Mouse (Mus musculus) lung, postnatal 0 days (tissue): ENCODE data around the gene Cdh26. TPM values are rescaled to one million over a fixed set of nuclear protein-coding genes. Genes with fewer than 3 reads are reported as not detected.

ENCODE experiments used
- ATAC-seq: fragments of 200-750 bp; cut with Nextera tagmentation; 2 replicates; pipeline ENCODE4 v1.8.0; 2017; ENCODE audit warnings: moderate library complexity
- DNase-seq: peaks from one replicate; pipeline ENCODE4 v3.0.0-alpha.2; 2016; ENCODE audit warnings: low spot score
- H3K27ac ChIP-seq: fragments of 300-500 bp; sonication (generic); 2 replicates; pipeline ENCODE4 v1.5.1; 2014; ENCODE audit warnings: antibody characterized with exemption, mild to moderate bottlenecking, low read length, mixed read lengths
- H3K27me3 ChIP-seq: fragments of 300-500 bp; sonication (generic); replicated peaks from 2 replicates; pipeline ENCODE4 v1.6.1; 2014; ENCODE audit warnings: low read length, mixed read lengths; ENCODE audit not compliant: insufficient read depth
- H3K36me3 ChIP-seq: fragments of 300-500 bp; sonication (generic); 2 replicates; pipeline ENCODE4 v1.6.1; 2014; ENCODE audit warnings: low read length, mixed read lengths; ENCODE audit not compliant: insufficient read depth
- H3K4me1 ChIP-seq: fragments of 300-500 bp; sonication (generic); 2 replicates; pipeline ENCODE4 v1.6.1; 2014; ENCODE audit warnings: antibody characterized with exemption, low read depth, low read length, mixed read lengths; ENCODE audit not compliant: insufficient read depth
- H3K4me2 ChIP-seq: fragments of 300-500 bp; sonication (generic); replicated peaks from 2 replicates; pipeline ENCODE4 v1.6.1; 2014; ENCODE audit warnings: low read depth, mild to moderate bottlenecking, low read length, moderate library complexity, mixed read lengths
- H3K4me3 ChIP-seq: fragments of 300-500 bp; sonication (generic); 2 replicates; pipeline ENCODE4 v1.5.1; 2014; ENCODE audit warnings: low read depth, low read length
- H3K9ac ChIP-seq: fragments of 300-500 bp; sonication (generic); replicated peaks from 2 replicates; pipeline ENCODE4 v1.6.1; 2014; ENCODE audit warnings: low read depth, mild to moderate bottlenecking
- H3K9me3 ChIP-seq: fragments of 300-500 bp; sonication (generic); 2 replicates; pipeline ENCODE4 v1.6.1; 2016; ENCODE audit warnings: low read length, mixed read lengths
- CTCF ChIP-seq: IDR thresholded peaks from 2 replicates; pipeline ENCODE4 v1.5.1; 2016; ENCODE audit warnings: antibody characterized with exemption, mild to moderate bottlenecking
- EP300 ChIP-seq: IDR thresholded peaks from 2 replicates; pipeline ENCODE4 v1.6.1; 2016; ENCODE audit warnings: antibody characterized with exemption, mild to moderate bottlenecking, control low read depth
- WGBS: fragments of 180-500 bp; shearing (Covaris S2); extraction: QIAGEN DNeasy Blood & Tissue Kit; methylation state at CpG from one replicate; pipeline ENCODE4 v1.1.7; 2014; 5-methylcytosine and 5-hydroxymethylcytosine counted together
- polyA plus RNA-seq: library from polyadenylated mRNA; unstranded; fragments of >200 nt; fragmentation: Nextera tagmentation; extraction: Ambion mirVana; gene quantifications from 2 replicates; pipeline ENCODE4 v1.2.1, GENCODE M21; 2015

Cdh26 gene
- polyA plus RNA-seq, 1 experiment from 2014 or later, result 0.13 TPM

DNA sequence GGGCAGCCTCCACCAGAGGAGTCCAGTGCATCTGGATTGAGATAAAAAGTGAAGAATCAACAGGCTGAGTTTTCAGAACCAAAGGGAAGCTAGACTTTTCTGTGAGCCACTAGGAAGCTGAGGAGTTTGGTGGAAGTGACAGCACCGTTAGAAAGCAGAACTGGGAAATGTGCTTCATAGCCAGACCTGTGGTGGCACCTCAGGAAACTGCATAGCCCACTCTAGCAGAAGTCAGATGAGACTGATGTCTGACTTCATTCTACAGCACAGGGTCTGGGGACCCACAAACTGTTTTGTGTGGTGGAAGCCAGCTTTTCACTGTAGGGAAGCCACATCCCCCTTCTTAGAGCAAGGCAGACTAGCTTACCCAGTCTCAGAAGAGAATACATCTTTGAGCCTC, 67.6 kb downstream of the Cdh26 start:
- ATAC-seq (no peak; the same call in 1 of the 2 replicates), DNase-seq (no peak)
- TF ChIP-seq CTCF (no peak), EP300 (no peak)
- Histone ChIP-seq H3K27ac (no peak overlapping the region), H3K4me3 (no peak overlapping the region), H3K27me3 (no peaks in the 10 kb centered on the region), H3K9ac (no peak overlapping the region), H3K9me3 (no peaks in the 10 kb centered on the region), H3K4me2 (no peak overlapping the region), H3K4me1 (no peaks in the 10 kb centered on the region), H3K36me3 (no peaks in the 10 kb centered on the region)
- 47% methylated on average over 1 of the region's 1 CpGs for WGBS

DNA sequence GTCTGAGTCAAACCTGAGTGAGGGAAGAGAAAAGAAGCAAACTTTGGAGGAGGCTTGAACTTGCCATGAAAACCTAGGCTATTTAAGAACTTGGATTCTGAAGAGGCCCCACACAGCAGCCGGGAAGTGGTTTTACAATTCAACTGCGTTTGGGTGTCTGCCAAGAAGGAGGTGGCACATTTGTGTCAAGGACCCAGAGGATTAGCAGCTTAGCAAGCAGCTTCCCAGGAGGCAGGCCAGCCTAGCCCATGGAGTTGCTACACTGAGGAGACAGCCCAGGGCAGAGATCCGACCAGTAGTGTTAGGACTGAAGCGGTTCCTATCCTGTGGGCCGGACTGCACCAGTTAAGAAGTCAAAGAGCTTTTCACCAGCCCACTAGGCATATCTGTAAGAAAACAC, 68.1 kb downstream of the Cdh26 start:
- 21% methylated on average over 5 of the region's 5 CpGs for WGBS
- ATAC-seq, result peak; percentile 68
- TF ChIP-seq EP300 (no peak), CTCF (no peak)

DNA sequence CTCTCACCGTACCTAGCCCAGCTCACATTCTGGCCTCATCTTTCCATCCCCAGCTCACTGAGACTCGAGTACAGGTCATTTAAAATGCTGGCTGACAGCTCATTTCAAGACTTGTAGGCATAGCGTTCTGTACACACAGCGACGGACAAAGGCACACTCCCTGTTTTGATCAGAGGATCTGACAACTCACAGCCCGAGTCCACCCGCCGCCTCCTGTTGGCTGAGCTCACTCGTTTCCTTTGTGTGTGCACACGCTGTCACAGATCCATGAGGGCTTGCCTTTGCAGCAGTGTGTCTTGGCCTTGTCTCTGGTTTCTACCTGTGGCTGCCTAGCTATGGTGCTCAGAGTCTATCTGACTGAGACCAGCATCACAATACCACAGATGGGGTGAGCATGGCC, 72.1 kb downstream of the Cdh26 start:
- no peak for ATAC-seq

More for the DNA sequence above, 68.1 kb downstream of the Cdh26 start:
- H3K9me3 ChIP-seq, result no peaks in the 10 kb centered on the region
- DNase-seq, result peak; percentile 82
- H3K4me2 ChIP-seq, result no peak overlapping the region
- H3K4me1 ChIP-seq, result no peaks in the 10 kb centered on the region
- H3K36me3 ChIP-seq, result no peaks in the 10 kb centered on the region
- H3K27ac ChIP-seq, result no peak overlapping the region
- no peak overlapping the region for H3K4me3 ChIP-seq
- no peaks in the 10 kb centered on the region for H3K27me3 ChIP-seq
- H3K9ac ChIP-seq, result no peak overlapping the region

GRCm38 (mm10) chr2:178506056-178506455, 75.7 kb downstream of the Cdh26 start:
- Histone ChIP-seq H3K4me2 (no peak overlapping the region), H3K4me1 (no peaks in the 10 kb centered on the region), H3K9ac (no peak overlapping the region), H3K4me3 (no peak overlapping the region), H3K27ac (no peak overlapping the region), H3K27me3 (no peaks in the 10 kb centered on the region), H3K36me3 (no peaks in the 10 kb centered on the region), H3K9me3 (no peaks in the 10 kb centered on the region)
- DNase-seq, result peak; percentile 36
- WGBS, result 31% methylated on average over 12 of the region's 12 CpGs
- no peak for TF ChIP-seq CTCF
- no peak for TF ChIP-seq EP300
- peak; percentile 70 for ATAC-seq

More for the DNA sequence above, 72.1 kb downstream of the Cdh26 start:
- H3K9me3 ChIP-seq, result no peaks in the 10 kb centered on the region
- no peak overlapping the region for H3K4me3 ChIP-seq
- DNase-seq, result no peak
- no peak overlapping the region for H3K9ac ChIP-seq
- WGBS, result 55% methylated on average over 10 of the region's 10 CpGs
- H3K36me3 ChIP-seq, result no peaks in the 10 kb centered on the region
- no peak overlapping the region for H3K27ac ChIP-seq
- no peaks in the 10 kb centered on the region for H3K4me1 ChIP-seq
- H3K4me2 ChIP-seq, result no peak overlapping the region
- H3K27me3 ChIP-seq, result no peaks in the 10 kb centered on the region
- TF ChIP-seq CTCF (no peak), EP300 (no peak)

DNA sequence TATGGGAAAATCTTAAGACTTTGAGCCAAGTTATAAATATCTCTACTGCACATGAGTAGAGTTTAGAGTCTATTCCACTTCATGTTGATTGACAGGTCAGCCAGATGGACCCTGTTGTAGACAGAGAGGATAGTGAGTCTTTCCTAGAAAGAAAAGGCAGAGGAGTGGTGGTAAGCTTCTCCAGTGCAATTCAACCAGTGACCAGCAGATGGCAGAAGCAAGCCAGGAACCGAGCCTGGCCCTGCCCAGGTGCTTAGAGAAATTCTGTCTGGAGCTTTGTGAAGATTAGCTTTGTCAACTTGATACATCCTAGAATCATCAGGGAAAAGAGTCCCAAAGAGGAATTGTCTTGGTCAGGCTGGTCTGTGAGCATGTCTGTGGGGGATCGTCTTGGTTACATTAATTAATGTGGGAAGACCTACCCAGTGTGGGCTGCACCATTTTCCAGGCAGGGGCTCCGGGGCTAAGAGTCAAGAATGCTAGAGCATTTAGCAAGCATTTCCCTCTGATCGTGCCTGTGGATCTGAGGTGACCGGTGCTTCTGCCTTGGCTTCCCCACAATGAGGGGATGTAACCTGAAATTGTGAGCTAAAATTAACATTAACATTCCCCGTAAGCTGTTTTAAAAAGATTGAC, 77.2 kb downstream of the Cdh26 start:
- Histone ChIP-seq H3K27me3 (no peaks in the 10 kb centered on the region), H3K27ac (no peak overlapping the region), H3K4me2 (no peak overlapping the region), H3K4me1 (no peaks in the 10 kb centered on the region), H3K9me3 (no peaks in the 10 kb centered on the region), H3K9ac (no peak overlapping the region), H3K36me3 (no peaks in the 10 kb centered on the region), H3K4me3 (no peak overlapping the region)
- 40% methylated on average over 6 of the region's 6 CpGs for WGBS
- no peak for TF ChIP-seq EP300
- peak; percentile 89 for TF ChIP-seq CTCF
- peak; percentile 46; the same call in 1 of the 2 replicates for ATAC-seq
- DNase-seq, result peak; percentile 55

GRCm38 (mm10) chr2:178508279-178508678, 77.9 kb downstream of the Cdh26 start:
- 52% methylated on average over 6 of the region's 6 CpGs for WGBS
- H3K27me3 ChIP-seq, result no peaks in the 10 kb centered on the region
- TF ChIP-seq CTCF (no peak), EP300 (no peak)
- no peak overlapping the region for H3K9ac ChIP-seq
- H3K27ac ChIP-seq, result no peak overlapping the region
- ATAC-seq, result no peak
- H3K4me2 ChIP-seq, result no peak overlapping the region
- no peaks in the 10 kb centered on the region for H3K9me3 ChIP-seq
- DNase-seq, result no peak
- H3K4me1 ChIP-seq, result no peaks in the 10 kb centered on the region
- H3K36me3 ChIP-seq, result no peaks in the 10 kb centered on the region
- no peak overlapping the region for H3K4me3 ChIP-seq
